Mouse (Mus musculus) adrenal gland, adult (tissue): ENCODE data around the gene Olfr1220.

ENCODE experiments used
- DNase-seq, 2 experiments: peaks; one replicate each; pipeline ENCODE4 v3.0.0; 2022 to 2023; ENCODE audit warnings: low spot score in 1 of 2; ENCODE audit not compliant: inconsistent age in 2 of 2

The Olfr1220 gene

DNA sequence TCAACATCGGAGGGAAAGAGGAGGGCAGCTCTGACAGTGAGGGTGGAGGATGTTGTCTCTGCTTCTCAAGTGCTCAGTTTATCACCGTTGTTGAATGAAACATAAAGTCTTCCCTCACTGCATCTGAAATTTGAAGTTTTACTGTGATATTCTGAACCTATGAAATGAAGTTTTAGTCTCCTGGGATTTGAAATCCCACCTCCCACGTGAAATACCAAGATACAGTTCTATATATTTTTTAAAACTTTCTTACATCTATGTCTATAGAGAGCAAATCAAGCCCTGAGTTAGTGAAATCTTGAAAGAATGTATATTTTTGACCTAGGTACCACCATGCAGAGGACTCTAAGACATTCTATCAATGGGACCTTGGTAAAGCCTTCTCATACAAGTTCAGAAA lies at the start of gene Olfr1220:
Gene Olfr1220, minus strand, starts transcription at position 101 of the 400 bp plus-strand sequence.
- DNase-seq, result no peak

DNA sequence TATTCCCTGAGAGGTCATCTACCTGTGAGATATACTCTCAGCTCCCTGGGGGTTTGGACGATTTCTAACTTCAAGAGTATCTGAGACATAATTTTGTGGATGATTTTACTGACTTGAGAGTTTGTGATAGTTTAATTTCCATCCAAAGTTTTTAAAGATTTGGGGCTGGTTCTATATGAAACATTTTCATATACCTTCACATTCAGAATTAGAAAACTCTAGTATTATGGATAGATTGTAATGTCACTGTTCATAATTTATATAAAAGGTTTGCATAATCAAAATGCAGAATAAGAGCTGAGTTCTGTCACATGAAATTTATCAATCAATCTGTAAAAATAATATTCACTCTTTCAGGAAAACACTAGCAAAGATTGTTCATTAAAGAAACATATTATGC lies 44.8 kb upstream of the Olfr1220 start, which contains the start of gene Olfr1223:
Gene Olfr1223, minus strand, starts transcription at position 101 of the 400 bp plus-strand sequence.
- no peak for DNase-seq

DNA sequence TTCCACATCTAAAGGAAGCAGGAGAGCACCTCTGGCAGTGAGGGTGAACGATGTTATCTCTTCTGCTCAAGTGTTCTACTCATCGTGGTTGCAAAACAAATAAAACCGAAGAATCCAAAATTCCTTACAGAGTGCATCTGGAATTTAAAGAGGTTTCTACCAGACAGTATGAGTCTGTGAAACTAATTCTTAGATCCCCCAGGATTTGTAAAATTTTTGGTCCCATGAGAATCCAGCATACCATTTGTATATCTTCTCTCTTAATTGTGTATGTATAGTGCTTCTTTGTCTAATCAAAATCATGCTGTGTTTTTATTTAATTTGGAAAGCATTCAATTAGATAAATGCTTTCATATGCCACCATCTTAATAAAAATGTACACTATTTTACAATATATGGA lies 26.3 kb upstream of the Olfr1220 start, which contains the start of gene Olfr1222:
Gene Olfr1222, minus strand, starts transcription at position 101 of the 400 bp plus-strand sequence.
- no peak for DNase-seq

DNA sequence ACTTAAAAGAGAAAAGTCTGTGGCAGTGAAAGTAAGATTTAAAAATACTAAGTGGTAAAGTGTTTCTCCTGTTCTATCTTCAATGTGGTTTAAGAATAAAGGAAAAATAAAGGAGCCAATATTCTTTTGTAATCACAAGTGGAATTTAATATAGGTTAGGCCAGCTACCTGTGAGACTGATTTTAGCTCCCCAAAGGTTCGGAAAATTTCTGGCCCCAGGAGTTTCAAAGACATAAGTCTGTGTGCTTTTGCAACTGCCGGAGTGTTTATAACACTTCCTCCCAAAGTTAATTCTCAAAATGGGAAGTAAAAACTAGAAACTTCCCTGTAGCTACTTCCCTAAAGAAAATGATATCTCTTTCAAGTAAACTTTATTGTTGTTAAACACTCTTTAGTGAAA lies 10.5 kb upstream of the Olfr1220 start, which contains the start of gene Olfr1221:
Gene Olfr1221, minus strand, starts transcription at position 101 of the 400 bp plus-strand sequence.
- no peak for DNase-seq

DNA sequence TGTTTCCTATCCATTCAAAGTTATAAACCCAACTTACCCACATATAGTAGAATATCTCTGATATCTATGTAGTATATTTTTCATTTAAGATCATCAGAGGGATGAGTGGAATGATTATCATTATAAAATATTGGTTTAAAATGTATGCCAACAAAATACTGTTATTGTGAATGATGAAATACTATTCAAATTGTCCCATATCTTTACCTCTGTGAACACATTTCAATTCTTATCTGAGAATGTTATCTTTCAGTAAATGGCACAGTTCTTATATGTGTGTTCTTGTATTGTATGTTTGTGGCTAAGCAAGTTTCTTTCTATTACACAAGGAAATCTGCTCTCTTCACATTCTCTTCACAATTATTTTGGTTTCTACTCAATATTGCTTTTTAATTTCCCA lies 984 bp downstream of the Olfr1220 start:
- DNase-seq, result no peak

DNA sequence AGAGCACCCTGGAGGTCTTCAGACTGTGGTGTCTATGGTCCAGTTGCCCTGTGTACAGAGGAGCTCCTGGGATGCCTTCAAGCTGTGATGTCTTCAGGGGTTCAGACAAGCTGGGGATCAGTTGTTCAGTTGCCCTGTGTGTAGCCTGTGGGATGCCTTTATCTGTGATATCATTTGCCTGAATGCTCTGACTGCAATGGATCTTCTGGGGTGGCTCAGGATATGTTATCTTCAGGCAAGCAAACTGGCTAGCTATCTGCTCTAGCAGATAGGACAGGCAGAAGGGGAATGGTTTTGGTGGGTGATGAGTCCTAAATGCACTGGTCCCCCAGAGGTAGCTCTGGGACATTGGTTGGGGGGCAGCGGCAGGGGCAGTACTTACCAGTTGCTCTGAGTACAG lies 12.8 kb downstream of the Olfr1220 start:
- DNase-seq, result no peak

DNA sequence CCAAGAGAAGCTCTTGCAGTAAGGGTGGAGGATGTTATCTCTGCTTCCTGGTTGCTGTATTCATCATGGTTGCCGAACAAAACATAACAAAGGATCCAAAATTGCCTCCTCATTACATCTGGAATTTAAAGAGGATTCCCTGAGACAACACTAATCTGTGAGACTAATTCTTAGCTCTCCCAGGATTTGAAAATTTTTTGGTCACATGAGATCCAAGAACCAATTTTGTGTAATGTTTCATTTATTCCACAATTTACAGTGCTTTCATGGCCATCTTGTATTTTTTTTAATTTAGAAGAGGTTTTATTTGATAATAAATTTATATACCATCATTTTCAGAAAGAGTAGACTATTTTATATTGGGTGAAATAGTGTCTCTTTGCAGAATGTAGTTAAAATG lies 23.2 kb downstream of the Olfr1220 start, which contains the start of gene Olfr1219:
Gene Olfr1219, minus strand, starts transcription at position 101 of the 400 bp plus-strand sequence.
- DNase-seq, result no peak

DNA sequence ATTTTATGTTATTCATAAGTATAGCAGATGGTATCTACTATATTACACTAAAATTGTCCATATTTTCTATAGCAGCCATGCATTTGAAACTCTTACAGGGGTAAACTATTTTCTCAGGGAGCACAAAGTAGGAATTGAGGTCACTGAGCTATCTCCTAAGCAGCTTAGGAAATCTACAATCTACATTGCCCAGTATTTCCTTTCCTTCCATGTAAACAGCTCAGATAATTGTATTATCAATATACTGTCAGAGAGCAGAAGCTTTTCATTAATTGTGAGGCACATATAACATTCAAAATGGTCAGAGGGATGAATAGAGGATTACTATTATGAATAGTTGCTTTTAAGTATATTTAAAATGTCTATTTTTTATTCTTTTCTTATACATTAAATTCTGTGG lies 25.1 kb downstream of the Olfr1220 start:
- DNase-seq, result no peak

DNA sequence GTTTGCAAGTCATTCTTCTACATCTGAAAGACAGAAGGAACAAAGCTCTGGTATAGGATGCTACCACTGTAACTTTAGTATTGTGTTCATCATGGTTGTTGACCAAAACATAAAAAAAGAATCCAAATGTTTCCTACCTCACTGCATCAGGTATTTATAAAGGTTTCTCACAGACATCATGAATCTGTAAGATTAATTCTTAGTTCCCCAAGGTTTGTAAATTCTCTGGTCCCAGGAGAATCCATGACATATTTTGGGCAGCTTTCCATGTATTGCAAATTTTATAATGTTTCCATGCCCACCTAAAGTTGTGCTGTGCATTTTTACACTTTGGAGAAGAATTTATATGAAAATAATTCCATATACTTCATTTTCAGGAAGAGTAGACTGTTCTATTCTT lies 45.5 kb downstream of the Olfr1220 start, which contains the start of gene Olfr1218:
Gene Olfr1218, minus strand, starts transcription at position 101 of the 400 bp plus-strand sequence.
- DNase-seq, result no peak
